Mouse (Mus musculus) bone marrow macrophage, adult 2 months (primary cell): ENCODE data around the gene Fbxl14.

ENCODE experiments used
- CTCF ChIP-seq: IDR thresholded peaks from 2 replicates; pipeline ENCODE4 v1.5.1; 2012; ENCODE audit warnings: low read depth, mild to moderate bottlenecking, low read length, moderate library complexity
- POLR2A ChIP-seq: IDR thresholded peaks from 2 replicates; pipeline ENCODE4 v1.6.1; 2012; ENCODE audit warnings: mild to moderate bottlenecking, low read depth, low read length, borderline replicate concordance

GRCm38 (mm10) chr6:119458166-119458565, 21.3 kb upstream of the Fbxl14 start:
- TF ChIP-seq CTCF (no peak), POLR2A (no peak)
